Mouse (Mus musculus): ENCODE data around the gene Rap1b. TPM values are rescaled to one million over a fixed set of nuclear protein-coding genes. Genes with fewer than 3 reads are reported as not detected.

Rap1b gene
- total RNA-seq, 1 experiment = 49.6 TPM

DNA sequence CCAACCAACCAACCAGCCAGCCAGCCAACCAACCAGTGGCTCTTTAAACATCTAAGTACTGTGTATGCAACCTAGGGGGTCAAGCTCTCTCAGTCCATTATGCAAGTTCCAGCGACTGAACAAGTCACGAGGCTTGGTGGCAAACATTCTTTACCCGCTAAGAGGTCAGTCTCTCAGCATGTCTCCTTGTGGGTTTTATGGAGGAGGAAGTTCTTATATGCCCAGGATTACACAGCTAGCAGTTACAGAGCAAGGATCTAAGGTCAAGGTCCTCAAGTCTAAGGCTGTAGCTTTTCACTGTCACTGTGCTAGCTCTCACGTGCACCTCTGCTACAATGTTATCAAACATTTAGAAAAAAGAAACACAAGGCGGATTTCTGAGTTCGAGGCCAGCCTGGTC lies 81.2 kb downstream of the Rap1b start:
- TF ChIP-seq ZC3H11A (IDR thresholded peaks at IDR 0.05; ENCODE audit: borderline replicate concordance, low read depth, low read length) (no peak), CHD2 (IDR thresholded peaks at IDR 0.05; ENCODE audit: low read depth, low read length) (no peak), ZNF384 (IDR thresholded peaks at IDR 0.05; ENCODE audit: low read depth, low read length) (no peak), MAFK (IDR thresholded peaks at IDR 0.05; ENCODE audit: insufficient read depth, low read depth, low read length) (no peak), HCFC1 (IDR thresholded peaks at IDR 0.05; ENCODE audit: borderline replicate concordance, insufficient read depth, low read length) (no peak)
- in situ Hi-C loops (cut with MboI; ENCODE audit: low sequenced_read_pairs in 2 of 2, unreplicated experiment in 2 of 2) = no loop called here

More for the DNA sequence above, 81.2 kb downstream of the Rap1b start:
- DNase-seq (ENCODE audit: low read depth, low spot score) = no peak
- no peak overlapping the region for H3K27ac ChIP-seq (ENCODE audit: insufficient read depth, low read depth, low read length, poor library complexity, severe bottlenecking)
- peaks cover 59% of the 10 kb centered on the region for H3K36me3 ChIP-seq (ENCODE audit: control insufficient read depth, insufficient read depth, low read length, poor library complexity, severe bottlenecking)
- H3K4me3 ChIP-seq (ENCODE audit: insufficient read depth in 1 of 2, low read depth in 1 of 2, low read length in 2 of 2, poor library complexity in 1 of 2, severe bottlenecking in 1 of 2) = no peak overlapping the region
- H3K9me3 ChIP-seq (ENCODE audit: control insufficient read depth, insufficient read depth, low read depth, low read length) = no peaks in the 10 kb centered on the region
- H3K4me1 ChIP-seq (ENCODE audit: control insufficient read depth in 2 of 2, insufficient read depth in 2 of 2, low read length in 2 of 2, poor library complexity in 1 of 2) = no peaks in the 10 kb centered on the region
- H3K9ac ChIP-seq (ENCODE audit: insufficient read depth, low read depth, low read length, poor library complexity, severe bottlenecking) = no peak overlapping the region

Other genes with a start within 250 kb of the Rap1b start
- gene Cpm, start 216.5 kb downstream of the Rap1b start, total RNA-seq (2012; rRNA removed) = 4.6 and 4.8 TPM in 2 replicates
- 145 and 178 TPM in 2 replicates for gene Mdm2, start 135.3 kb downstream of the Rap1b start, total RNA-seq (2012; rRNA removed)
- 16.3 and 22.8 TPM in 2 replicates for gene Slc35e3, start 99.7 kb downstream of the Rap1b start, total RNA-seq (2012; rRNA removed)
- 70.7 and 80.8 TPM in 2 replicates for gene Nup107, start 53.3 kb downstream of the Rap1b start, total RNA-seq (2012; rRNA removed)